In the genomic region with DNA sequence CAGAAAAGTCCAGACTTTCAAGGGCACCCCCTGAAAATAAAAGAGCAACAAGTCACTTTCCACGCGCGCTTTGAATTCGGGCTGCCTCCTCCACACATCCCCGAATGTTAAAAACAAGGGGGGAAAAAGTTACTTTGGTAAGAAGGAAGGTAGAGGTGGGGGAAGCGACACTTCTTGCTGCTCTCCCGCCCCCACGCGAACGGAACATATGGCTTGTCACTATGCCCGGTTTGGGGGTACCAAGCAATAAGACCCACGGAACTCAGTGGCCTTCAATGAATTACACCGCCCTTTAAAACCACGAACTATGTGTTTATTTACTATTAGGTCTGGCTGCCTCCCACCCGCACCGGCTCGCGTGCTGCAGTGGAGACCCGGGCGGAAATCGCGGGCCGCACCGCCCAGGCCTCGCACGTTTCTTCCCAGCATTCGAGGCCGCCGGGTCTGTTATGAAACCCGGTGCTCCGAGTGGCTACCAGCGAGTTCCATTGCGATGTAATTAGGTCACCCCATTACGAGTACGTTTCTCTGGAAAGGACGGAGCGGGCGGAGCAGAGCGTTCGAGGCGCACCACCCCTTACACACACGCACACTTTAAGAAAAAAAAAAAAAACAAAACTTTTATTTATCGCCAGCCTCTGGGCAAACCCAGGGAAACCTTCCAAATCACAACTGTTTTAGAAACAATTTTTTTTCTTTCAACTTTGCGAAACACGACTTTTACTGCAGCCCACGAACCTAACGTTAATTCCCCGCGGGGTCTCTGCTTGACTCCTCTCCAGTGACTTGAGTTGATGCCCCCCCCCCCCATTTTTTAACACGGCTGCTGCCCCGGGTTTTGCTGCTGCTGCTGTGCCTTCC, we compare ENCODE assay signal across 8 mouse cellular contexts. TPM values are rescaled to one million over a fixed set of nuclear protein-coding genes. Genes with fewer than 3 reads are reported as not detected.
DNase-seq lines count a peak whose midpoint lies in the region; ATAC-seq and TF ChIP-seq lines count a peak whose summit lies in the region.

No protein-coding gene starts in this region.

- H3K9ac ChIP-seq in liver, adult 2 months (ENCODE audit: low read depth, low read length) = peak overlapping the region; percentile 96
- H3K9ac ChIP-seq in midbrain, postnatal 0 days (replicated peaks; ENCODE audit: low read length, poor library complexity, severe bottlenecking) = peak overlapping the region; percentile 75

- H3K4me2 ChIP-seq in midbrain, postnatal 0 days (ENCODE audit: low read depth, low read length, poor library complexity, severe bottlenecking) = peak overlapping the region; percentile 74

- H3K27me3 ChIP-seq in liver, adult 2 months (ENCODE audit: control insufficient read depth, insufficient read depth, low read length) = no peaks in the 10 kb centered on the region
- H3K27me3 ChIP-seq in midbrain, postnatal 0 days (ENCODE audit: insufficient read depth, low read length) = peaks cover 19% of the 10 kb centered on the region

- no peak for TF ChIP-seq CTCF in liver, adult 2 months (IDR thresholded peaks at IDR 0.05; ENCODE audit: low read depth, low read length)
- TF ChIP-seq CTCF in midbrain, postnatal 0 days (IDR thresholded peaks at IDR 0.05) = no peak

- H3K9me3 ChIP-seq in midbrain, postnatal 0 days (ENCODE audit: low read length) = no peaks in the 10 kb centered on the region

- DNase-seq in urinary bladder, adult 18-20 months (ENCODE audit: low spot score in 2 of 2) = peak; percentile 70 to 84
- no peak for DNase-seq in urinary bladder, postnatal 10 days (ENCODE audit: low spot score)
- peak; percentile 76 for DNase-seq in embryo, embryonic 10.5 days (ENCODE audit: low spot score)
- DNase-seq in gastrocnemius, postnatal 25 days = peak; percentile 86
- DNase-seq in liver, adult 2 months (ENCODE audit: extremely low read depth, low read depth, low spot score) = peak; percentile 95
- DNase-seq in midbrain, postnatal 0 days (ENCODE audit: low spot score) = peak; percentile 52
- peak; percentile 75 to 77 for DNase-seq in spleen, postnatal 36 days (ENCODE audit: low spot score in 2 of 2)

- WGBS in liver, adult 2 months = under 1% methylated on average over 51 of the region's 51 CpGs
- WGBS in midbrain, postnatal 0 days = 1% methylated on average over 51 of the region's 51 CpGs

- H3K36me3 ChIP-seq in liver, adult 2 months (ENCODE audit: control insufficient read depth, insufficient read depth, low read length) = peaks cover 10% of the 10 kb centered on the region
- H3K36me3 ChIP-seq in midbrain, postnatal 0 days (ENCODE audit: insufficient read depth, low read length) = no peaks in the 10 kb centered on the region

- H3K4me1 ChIP-seq in liver, adult 2 months (ENCODE audit: control insufficient read depth, insufficient read depth, low read length) = peaks cover 17% of the 10 kb centered on the region
- peaks cover 9% of the 10 kb centered on the region; the same call in 1 of the 2 replicates for H3K4me1 ChIP-seq in midbrain, postnatal 0 days (ENCODE audit: insufficient read depth, low read length)

- peak; percentile 63; the same call in 1 of the 2 replicates for TF ChIP-seq POLR2A in liver, adult 2 months (IDR thresholded peaks at IDR 0.05; ENCODE audit: extremely low read depth, insufficient read depth, low read length)

- H3K27ac ChIP-seq in liver, adult 2 months (replicated peaks; ENCODE audit: insufficient read depth, low read depth, low read length) = peak overlapping the region; percentile 98
- peak overlapping the region; percentile 77 for H3K27ac ChIP-seq in midbrain, postnatal 0 days (ENCODE audit: low read depth, low read length)

- peaks cover 35% of the 10 kb centered on the region for H3K79me2 ChIP-seq in liver, adult 2 months (ENCODE audit: control insufficient read depth, insufficient read depth, low read length)

- peak; percentile 5 for ATAC-seq in inflammation-experienced regulatory T-cells, adult 6 months
- ATAC-seq in midbrain, postnatal 0 days (ENCODE audit: low FRiP score) = no peak

- peak overlapping the region; percentile 80 for H3K4me3 ChIP-seq in liver, adult 2 months (ENCODE audit: insufficient read depth, low read depth, low read length)
- H3K4me3 ChIP-seq in midbrain, postnatal 0 days (ENCODE audit: low read depth, low read length) = peak overlapping the region; percentile 53

RNA-seq across cellular contexts. Expression of a gene that starts 1.4 kb away (rescaled TPM):
- total RNA-seq in gastrocnemius, postnatal 25 days (2021) = 10 to 100 TPM; 23.0 to 27.2 TPM
- 100 to 1,000 TPM; 109 to 177 (median 123) TPM for polyA plus RNA-seq in inflammation-experienced regulatory T-cells, adult 6 months (2017; shearing (Covaris generic))
- 15.4 and 21.8 TPM in 2 replicates for total RNA-seq in liver, adult 2 months (2014; rRNA removed)
- 125 and 162 TPM in 2 replicates for polyA plus RNA-seq in liver, adult 2 months (2012; rRNA removed)
- total RNA-seq in midbrain, postnatal 0 days (2014; rRNA removed) = 32.7 and 47.4 TPM in 2 replicates
- 46.3 and 48.5 TPM in 2 replicates for polyA plus RNA-seq in midbrain, postnatal 0 days (2015; fragmentation: Nextera tagmentation; extraction: Ambion mirVana)
